Mouse (Mus musculus) lung, postnatal 0 days (tissue): ENCODE measurements around the gene Atrip.

Experiments used
- CTCF ChIP-seq: IDR thresholded peaks from 2 replicates; pipeline ENCODE4 v1.5.1; 2016; ENCODE audit warnings: antibody characterized with exemption, mild to moderate bottlenecking
- EP300 ChIP-seq: IDR thresholded peaks from 2 replicates; pipeline ENCODE4 v1.6.1; 2016; ENCODE audit warnings: antibody characterized with exemption, mild to moderate bottlenecking, control low read depth

DNA sequence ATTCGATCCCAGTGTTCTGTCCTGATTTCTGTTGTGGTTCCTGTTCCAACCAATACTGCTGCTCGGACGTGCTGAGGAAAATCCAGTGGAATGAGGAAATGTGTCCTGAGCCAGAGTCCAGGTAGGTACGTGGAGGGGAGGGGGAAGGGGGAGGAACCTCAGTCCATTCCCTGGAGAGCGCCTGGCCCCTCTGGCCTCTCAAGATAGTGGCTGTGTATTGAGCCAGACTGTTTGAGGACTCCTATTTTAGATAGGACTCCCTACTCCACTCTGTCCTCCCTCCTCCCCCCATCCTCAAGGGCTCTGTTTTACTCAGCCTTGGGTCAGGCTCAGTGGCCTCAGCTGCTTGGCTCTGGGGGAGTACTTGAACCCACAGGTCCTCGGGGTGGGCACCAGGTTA, 33.0 kb downstream of the Atrip start:
- TF ChIP-seq CTCF (no peak), EP300 (no peak)
